Mouse (Mus musculus) ovary, postnatal 14 days (tissue): ENCODE measurements around the gene Fcho1.
A peak's percentile ranks its signal among the peaks of the same experiment; 100 is the strongest.

ENCODE experiments used
- DNase-seq: peaks from one replicate; pipeline ENCODE4 v3.0.0; 2022; ENCODE audit warnings: low spot score

The Fcho1 gene

GRCm38 (mm10) chr8:71681369-71681915 lies 44.1 kb downstream of the Fcho1 start:
- no peak for DNase-seq

DNA sequence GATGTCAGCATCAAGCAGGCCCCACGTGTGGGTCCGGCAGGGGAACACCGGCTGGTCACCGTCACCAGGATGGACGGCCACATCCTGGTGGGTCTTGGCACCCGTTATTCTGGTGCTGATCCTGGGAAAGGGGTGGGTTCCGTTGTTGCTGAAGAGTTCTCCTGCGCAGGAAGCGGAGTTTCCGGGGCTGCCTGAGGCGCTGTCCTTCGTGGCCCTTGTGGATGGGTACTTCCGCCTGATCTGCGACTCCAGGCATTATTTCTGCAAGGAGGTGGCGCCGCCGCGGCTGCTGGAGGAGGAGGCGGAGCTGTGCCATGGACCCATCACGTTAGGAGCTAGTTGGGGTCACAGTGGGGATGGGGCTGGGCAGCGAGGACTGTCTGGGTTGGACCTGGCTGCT lies 45.0 kb downstream of the Fcho1 start:
- DNase-seq = no peak

DNA sequence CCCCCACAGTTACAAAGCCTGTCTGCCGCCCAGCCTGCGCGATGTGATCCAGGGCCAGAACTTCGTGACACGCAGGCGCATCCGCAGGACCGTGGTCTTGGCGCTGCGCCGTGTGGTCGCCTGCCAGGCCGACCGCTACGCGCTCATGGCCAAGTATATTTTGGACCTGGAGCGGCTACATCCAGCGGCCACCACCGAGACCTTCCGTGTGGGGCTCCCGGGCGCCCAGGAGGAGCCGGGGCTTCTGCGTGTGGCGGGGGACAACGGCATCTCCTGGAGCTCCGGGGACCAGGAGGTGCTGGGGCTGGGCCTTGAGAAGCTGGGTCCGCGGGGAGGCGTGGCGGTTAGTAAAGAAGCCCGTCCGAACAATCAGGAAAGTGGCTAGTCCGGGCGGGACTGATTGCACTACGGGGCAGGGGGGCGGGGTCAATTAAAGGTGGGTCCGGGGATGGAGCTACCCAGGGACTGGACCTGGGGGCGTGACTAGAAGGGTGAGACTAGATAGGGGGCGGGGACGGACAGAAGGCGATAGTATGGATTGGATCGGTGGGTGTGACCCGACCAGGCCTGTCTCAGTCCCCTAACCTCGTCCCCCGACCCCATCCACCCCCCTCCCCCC lies 45.9 kb downstream of the Fcho1 start:
- no peak for DNase-seq

DNA sequence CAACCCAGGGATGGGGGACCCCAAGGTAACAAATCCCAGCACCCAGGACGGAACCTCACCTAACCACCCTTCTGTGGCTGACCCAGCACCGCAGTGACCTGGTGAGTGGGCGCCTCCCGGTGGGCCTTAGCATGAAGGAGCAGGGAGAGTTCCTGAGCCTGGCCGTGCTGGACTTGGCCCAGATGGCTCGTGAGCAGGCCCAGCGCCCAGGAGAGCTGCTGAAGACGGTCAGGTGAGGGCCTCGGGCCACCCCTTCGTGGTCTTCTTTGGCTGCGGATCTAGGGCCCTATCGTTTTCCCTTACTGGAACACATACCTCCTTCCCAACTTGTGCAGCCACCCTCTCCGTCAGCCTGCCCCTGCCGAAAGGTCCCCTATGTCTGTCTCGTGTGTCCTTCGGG lies 46.4 kb downstream of the Fcho1 start:
- DNase-seq = no peak

GRCm38 (mm10) chr8:71678216-71678615 lies 47.3 kb downstream of the Fcho1 start:
- no peak for DNase-seq

GRCm38 (mm10) chr8:71677555-71677954 lies 48.0 kb downstream of the Fcho1 start:
- DNase-seq = no peak

- no peak for DNase-seq
These were observed 48.7 kb downstream of the Fcho1 start for GRCm38 (mm10) chr8:71676803-71677202.

- no peak for DNase-seq
These were observed 49.3 kb downstream of the Fcho1 start, which contains the start of gene Jak3 for GRCm38 (mm10) chr8:71676020-71676741. Gene Jak3 (plus strand): TSS chr8:71676296.

- DNase-seq = no peak
These were observed 50.0 kb downstream of the Fcho1 start for GRCm38 (mm10) chr8:71675456-71676019.

DNA sequence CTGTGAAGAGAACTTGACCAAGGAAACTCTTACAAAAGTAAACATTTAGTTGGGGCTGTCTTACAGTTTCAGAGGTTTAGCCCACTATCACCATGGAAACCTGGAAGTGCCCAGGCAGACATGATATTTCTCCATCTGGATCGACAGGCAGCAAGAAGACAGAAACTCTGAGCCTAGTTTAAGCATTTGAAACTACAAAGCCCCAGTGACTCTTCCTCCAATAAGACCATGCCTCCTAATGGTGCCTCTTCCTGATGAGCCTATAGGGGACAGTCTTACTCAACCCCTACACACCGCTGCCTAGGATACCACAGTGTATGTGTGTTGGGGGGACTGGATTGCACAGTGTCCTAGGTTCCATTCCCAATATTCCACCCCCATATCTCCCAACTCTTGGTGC lies 51.4 kb downstream of the Fcho1 start:
- DNase-seq = no peak

DNA sequence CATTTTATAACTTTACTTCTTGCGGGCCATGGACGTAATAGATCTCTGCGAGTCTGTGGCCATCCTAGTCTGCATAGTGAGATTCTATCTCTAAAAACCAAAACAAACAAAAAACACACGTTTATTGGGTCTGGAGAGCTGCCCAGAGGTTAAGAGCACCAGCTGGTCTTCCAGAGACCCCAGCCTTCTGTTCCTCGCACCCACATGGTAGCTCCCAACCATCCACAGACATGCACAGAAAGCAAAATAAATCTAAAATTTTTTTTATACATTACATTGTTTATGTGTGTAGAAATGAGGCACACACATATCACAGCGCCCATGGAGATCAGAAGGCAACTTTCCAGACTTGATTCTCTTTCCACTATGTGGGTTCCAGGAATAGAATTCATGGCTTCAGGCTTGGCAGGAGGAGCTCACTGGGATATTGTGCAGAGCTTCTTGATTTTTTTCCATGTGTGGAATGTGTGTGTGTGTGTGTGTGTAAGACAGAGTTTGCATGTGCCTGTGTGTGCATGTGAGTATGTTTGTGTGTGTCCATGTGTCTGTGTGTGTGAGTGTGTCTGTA lies 53.3 kb downstream of the Fcho1 start:
- DNase-seq = no peak

GRCm38 (mm10) chr8:71671549-71671965 lies 54.0 kb downstream of the Fcho1 start, which contains the start of gene Unc13a:
Gene Unc13a (minus strand): TSS chr8:71671757.
- peak; percentile 94 for DNase-seq

- DNase-seq = no peak
These were observed 54.6 kb downstream of the Fcho1 start for GRCm38 (mm10) chr8:71670621-71671548.

DNA sequence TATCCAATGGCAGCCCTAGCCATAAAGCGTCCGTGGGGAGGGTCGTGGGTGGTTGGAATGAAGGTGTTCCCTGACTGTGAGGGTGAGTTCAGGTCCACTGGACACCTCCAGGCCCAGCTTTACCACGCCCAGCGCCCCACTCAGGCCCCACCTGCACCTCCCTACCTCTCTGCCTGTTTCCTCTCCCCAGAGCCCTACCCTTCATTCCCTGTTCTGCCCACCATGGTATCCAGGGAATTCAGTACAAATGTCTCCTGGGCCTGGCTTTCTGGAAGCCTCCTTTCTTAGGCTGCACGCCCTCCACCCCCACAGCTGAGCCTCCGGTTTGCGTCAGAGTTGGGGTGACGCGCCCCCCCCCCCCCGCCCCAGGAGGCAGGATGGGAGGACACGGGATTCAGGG lies 55.3 kb downstream of the Fcho1 start:
- no peak for DNase-seq

DNA sequence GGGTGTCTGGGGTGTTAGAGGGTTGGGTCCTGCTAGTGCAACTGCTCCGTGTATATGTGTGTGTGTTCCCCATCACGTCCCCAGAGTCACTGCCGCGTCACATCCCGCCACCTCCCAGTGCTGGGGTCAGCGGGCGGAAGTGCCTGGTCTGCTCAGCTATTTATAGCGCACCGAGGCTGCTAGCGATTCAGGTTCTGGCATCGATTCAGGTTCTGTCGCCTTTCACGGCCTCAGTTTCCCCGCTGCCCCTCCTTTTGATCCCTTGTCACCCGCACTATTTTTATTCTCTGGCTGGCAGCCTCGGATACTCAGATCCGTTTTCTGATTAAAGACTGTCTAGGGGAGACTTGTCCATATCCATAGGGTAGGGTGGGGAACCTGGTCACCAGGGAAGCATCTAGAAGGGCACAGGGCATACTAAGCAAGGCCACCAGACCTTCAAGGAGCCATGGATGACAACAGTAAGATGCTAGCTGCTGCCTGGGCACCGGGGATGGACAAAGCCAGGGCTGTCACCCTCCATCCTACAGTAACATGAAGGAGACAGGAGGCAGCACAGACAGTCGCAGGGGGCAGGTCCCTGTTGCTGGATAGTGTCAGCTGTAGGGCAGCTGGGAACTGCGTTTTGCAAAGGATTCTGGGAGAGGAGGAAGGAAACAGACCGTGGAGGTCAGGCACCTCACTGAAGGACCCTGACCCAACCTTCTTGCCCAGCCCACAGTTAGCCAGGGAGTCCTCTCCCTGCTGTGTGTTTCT lies 57.1 kb downstream of the Fcho1 start:
- DNase-seq = no peak

- DNase-seq = no peak
These were observed 58.3 kb downstream of the Fcho1 start for GRCm38 (mm10) chr8:71667256-71667655.

GRCm38 (mm10) chr8:71666855-71667254 lies 58.7 kb downstream of the Fcho1 start:
- DNase-seq = no peak

- peak; percentile 57 for DNase-seq
These were observed 60.0 kb downstream of the Fcho1 start for GRCm38 (mm10) chr8:71665331-71666130.

- DNase-seq = peak; percentile 83
These were observed 65.0 kb downstream of the Fcho1 start for GRCm38 (mm10) chr8:71660325-71661120.
